Mouse (Mus musculus) kidney, postnatal 0 days (tissue): ENCODE data around the gene Cd81. TPM values are rescaled to one million over a fixed set of nuclear protein-coding genes. Genes with fewer than 3 reads are reported as not detected.

Source experiments
- ATAC-seq: fragments of 200-750 bp; cut with Nextera tagmentation; replicated peaks from 2 replicates; pipeline ENCODE4 v1.8.0; 2017; ENCODE audit warnings: low read depth, moderate number of reproducible peaks, moderate TSS enrichment, moderate library complexity; ENCODE audit not compliant: low FRiP score
- DNase-seq: peaks from one replicate; pipeline ENCODE4 v3.0.0-alpha.2; 2016; ENCODE audit warnings: low spot score
- H3K27ac ChIP-seq: fragments of 300-500 bp; sonication (generic); 2 replicates; pipeline ENCODE4 v1.5.1; 2014; ENCODE audit warnings: mild to moderate bottlenecking
- H3K27me3 ChIP-seq: fragments of 300-500 bp; sonication (generic); 2 replicates; pipeline ENCODE4 v1.6.1; 2014; ENCODE audit warnings: low read length, mixed read lengths; ENCODE audit not compliant: insufficient read depth
- H3K36me3 ChIP-seq: fragments of 300-500 bp; sonication (generic); 2 replicates; pipeline ENCODE4 v1.6.1; 2014; ENCODE audit warnings: low read length, mixed read lengths; ENCODE audit not compliant: insufficient read depth
- H3K4me1 ChIP-seq: fragments of 300-500 bp; sonication (generic); replicated peaks from 2 replicates; pipeline ENCODE4 v1.6.1; 2014; ENCODE audit warnings: antibody characterized with exemption, low read length, mixed read lengths; ENCODE audit not compliant: insufficient read depth
- H3K4me2 ChIP-seq: fragments of 300-500 bp; sonication (generic); 2 replicates; pipeline ENCODE4 v1.6.1; 2014; ENCODE audit warnings: mild to moderate bottlenecking, low read length, moderate library complexity, mixed read lengths
- H3K4me3 ChIP-seq: fragments of 300-500 bp; sonication (generic); replicated peaks from 2 replicates; pipeline ENCODE4 v1.5.1; 2014; ENCODE audit warnings: low read depth, low read length
- H3K9ac ChIP-seq: fragments of 300-500 bp; sonication (generic); 2 replicates; pipeline ENCODE4 v1.6.1; 2014; ENCODE audit warnings: low read depth, low read length
- H3K9me3 ChIP-seq: fragments of 300-500 bp; sonication (generic); replicated peaks from 2 replicates; pipeline ENCODE4 v1.6.1; 2016; ENCODE audit warnings: low read length, inconsistent platforms, mixed read lengths
- CTCF ChIP-seq: IDR thresholded peaks from 2 replicates; pipeline ENCODE4 v1.5.1; 2016; ENCODE audit warnings: antibody characterized with exemption, low read depth, mild to moderate bottlenecking, moderate library complexity
- WGBS: fragments of 180-500 bp; shearing (Covaris S2); extraction: QIAGEN DNeasy Blood & Tissue Kit; methylation state at CpG from one replicate; pipeline ENCODE4 v1.1.7; 2014; 5-methylcytosine and 5-hydroxymethylcytosine counted together
- polyA plus RNA-seq: library from polyadenylated mRNA; unstranded; fragments of >200 nt; fragmentation: Nextera tagmentation; extraction: Ambion mirVana; gene quantifications from 2 replicates; pipeline ENCODE4 v1.2.1, GENCODE M21; 2015

Gene Cd81
- polyA plus RNA-seq, 1 experiment from 2014 or later = 621 TPM

DNA sequence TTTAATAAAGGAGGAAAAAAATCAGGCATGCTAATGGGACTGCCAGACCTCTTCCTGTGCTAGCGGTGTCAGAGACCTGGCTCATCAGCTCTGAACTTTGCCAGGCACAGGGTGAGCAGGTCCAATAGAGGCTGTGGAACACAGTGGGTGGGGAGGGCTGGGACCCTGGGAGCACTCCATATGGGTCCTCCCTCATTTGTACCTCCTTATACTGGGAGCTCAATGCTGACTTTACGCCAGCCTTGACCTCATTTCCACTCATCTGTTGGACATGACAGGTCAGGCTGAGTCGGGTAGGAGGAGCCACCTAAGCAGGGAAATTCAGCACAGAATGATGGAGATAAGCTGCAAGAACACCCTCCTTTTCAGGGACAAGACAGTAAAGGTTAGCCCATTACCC lies 15.4 kb downstream of the Cd81 start:
- peak overlapping the region; percentile 86 for H3K27ac ChIP-seq
- no peak overlapping the region for H3K4me3 ChIP-seq
- no peak overlapping the region for H3K9ac ChIP-seq
- H3K9me3 ChIP-seq = no peaks in the 10 kb centered on the region
- 71% methylated on average over 3 of the region's 3 CpGs for WGBS
- no peaks in the 10 kb centered on the region for H3K27me3 ChIP-seq
- ATAC-seq (no peak), DNase-seq (no peak)
- H3K36me3 ChIP-seq = peaks cover 50% of the 10 kb centered on the region
- H3K4me1 ChIP-seq = peaks cover 12% of the 10 kb centered on the region
- peak overlapping the region; percentile 43; the same call in 1 of the 2 replicates for H3K4me2 ChIP-seq
- TF ChIP-seq CTCF = no peak

GRCm38 (mm10) chr7:143068316-143068881 lies 15.9 kb downstream of the Cd81 start:
- Histone ChIP-seq H3K9me3 (no peaks in the 10 kb centered on the region), H3K4me2 (peak overlapping the region; percentile 43), H3K36me3 (peaks cover 45% of the 10 kb centered on the region), H3K4me3 (no peak overlapping the region), H3K4me1 (peaks cover 12% of the 10 kb centered on the region), H3K9ac (peak overlapping the region; percentile 2; the same call in 1 of the 2 replicates), H3K27me3 (no peaks in the 10 kb centered on the region), H3K27ac (peak overlapping the region; percentile 86)
- DNase-seq (no peak), ATAC-seq (no peak)
- 48% methylated on average over 13 of the region's 13 CpGs for WGBS
- TF ChIP-seq CTCF = no peak

DNA sequence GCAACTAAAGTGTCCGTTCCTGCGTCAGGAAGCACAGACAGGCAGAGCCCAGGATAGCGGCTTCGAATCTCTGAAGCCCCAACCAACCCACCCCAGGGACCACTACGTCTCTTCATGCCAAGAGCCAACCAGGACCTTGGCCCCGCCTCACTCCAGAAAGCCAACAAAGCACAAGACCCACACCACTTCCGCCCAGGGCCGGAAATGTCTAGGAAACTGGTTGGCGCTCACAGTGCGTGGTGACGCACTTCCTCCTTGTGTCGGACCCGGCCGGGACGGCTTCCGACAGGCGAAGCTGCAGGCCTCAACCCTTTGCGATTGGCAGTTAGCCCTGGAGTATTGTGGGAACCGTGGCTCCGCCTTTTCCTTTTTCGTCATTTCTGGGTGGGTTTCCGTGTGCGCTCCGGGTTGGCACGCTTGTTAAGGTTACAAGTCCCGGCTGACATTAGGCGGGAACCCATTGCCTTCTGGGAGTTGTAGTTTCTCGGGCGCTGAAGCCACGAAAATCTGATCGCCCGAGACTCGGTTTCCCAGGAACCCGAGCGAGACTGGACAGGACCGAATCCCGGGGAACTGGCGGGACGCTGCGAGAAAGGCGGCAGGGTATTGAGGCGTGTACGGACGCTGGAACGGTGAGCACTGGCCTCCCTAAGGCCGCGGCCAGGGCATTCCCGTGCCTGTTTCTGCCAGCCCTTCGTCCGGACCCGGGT lies 16.5 kb downstream of the Cd81 start, which contains the start of gene Tssc4:
Tssc4 (plus strand) TSS at position 368 of the 710 bp plus-strand sequence.
- Histone ChIP-seq H3K4me3 (peak within 1 kb of the TSS; percentile 57), H3K4me1 (peaks cover 12% of the 10 kb centered on the region), H3K9me3 (no peaks in the 10 kb centered on the region), H3K9ac (peak within 1 kb of the TSS; percentile 74), H3K4me2 (peak within 1 kb of the TSS; percentile 89), H3K27me3 (no peaks in the 10 kb centered on the region), H3K36me3 (peaks cover 39% of the 10 kb centered on the region), H3K27ac (peak within 1 kb of the TSS; percentile 86)
- DNase-seq (peak; percentile 99), ATAC-seq (peak; percentile 96)
- WGBS = 0% methylated on average over 51 of the region's 51 CpGs
- no peak for TF ChIP-seq CTCF

DNA sequence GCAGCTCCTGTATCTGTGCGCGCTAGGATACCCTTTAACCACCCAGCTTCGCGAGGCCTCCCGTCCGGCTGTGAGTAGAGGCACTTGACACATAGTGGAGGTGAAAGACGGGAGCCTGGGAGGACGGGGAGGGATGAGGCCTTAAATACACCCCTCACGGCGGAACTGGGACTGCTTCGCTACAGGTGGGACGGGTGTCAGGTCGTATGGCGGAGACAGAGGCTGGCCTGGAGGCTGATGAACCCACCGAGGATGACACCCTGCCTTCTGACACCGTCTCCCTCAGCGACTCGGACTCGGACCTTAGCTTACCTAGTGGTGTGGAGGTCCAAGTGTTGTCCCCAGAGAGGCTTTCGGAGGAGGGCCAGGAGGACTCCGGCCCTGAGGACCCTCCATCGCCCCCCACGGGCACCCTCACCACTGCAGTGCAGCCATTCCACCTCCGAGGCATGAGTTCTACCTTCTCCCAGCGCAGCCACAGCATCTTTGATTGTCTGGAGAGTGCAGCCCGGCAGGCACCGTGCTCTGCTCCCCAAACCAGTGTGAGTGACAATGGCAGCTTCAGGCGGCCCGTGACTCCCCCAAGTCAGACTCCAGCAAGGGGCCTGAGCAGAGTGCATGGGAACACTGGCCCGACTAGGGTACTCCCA lies 17.3 kb downstream of the Cd81 start:
- H3K4me3 ChIP-seq = peak overlapping the region; percentile 57
- peaks cover 31% of the 10 kb centered on the region for H3K36me3 ChIP-seq
- peak overlapping the region; percentile 74 for H3K9ac ChIP-seq
- no peak for ATAC-seq
- TF ChIP-seq CTCF = no peak
- peak; percentile 43 for DNase-seq
- H3K4me2 ChIP-seq = peak overlapping the region; percentile 89
- WGBS = 8% methylated on average over 30 of the region's 30 CpGs
- no peaks in the 10 kb centered on the region for H3K9me3 ChIP-seq
- H3K4me1 ChIP-seq = peaks cover 12% of the 10 kb centered on the region
- H3K27ac ChIP-seq = peak overlapping the region; percentile 86
- H3K27me3 ChIP-seq = no peaks in the 10 kb centered on the region

DNA sequence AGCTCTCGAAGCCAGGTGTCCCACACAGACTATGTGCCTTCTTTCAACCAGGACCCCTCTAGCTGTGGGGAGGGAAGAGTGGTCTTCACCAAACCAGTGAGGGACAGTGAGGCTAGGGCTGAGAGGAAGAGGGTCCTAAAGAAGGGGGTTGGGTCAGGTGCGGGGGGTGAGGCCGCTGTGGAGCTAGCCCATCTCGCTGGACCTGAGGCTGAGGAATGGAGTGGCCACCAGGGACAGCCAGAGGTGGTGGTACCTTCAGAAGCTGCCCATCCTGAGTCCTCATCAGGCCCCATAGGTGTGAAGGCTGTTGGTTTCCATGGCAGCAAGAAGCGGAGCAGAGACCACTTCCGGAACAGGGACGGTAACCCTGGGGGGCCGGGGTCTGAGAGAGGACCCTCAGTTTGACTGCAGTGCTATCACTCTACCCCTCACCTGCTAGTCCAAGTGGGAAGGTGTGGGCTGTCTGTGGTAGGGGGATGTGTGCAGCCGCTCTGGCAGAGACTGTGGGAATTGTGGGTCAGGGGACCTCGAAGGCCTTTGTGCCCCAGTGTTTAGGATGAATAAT lies 18.0 kb downstream of the Cd81 start:
- TF ChIP-seq CTCF = no peak

GRCm38 (mm10) chr7:143072605-143073004 lies 20.1 kb downstream of the Cd81 start:
- WGBS = 85% methylated on average over 5 of the region's 5 CpGs
- Histone ChIP-seq H3K27me3 (no peaks in the 10 kb centered on the region), H3K27ac (no peak overlapping the region), H3K4me1 (peaks cover 12% of the 10 kb centered on the region), H3K9me3 (no peaks in the 10 kb centered on the region), H3K36me3 (0 out of 2 replicates have a peak, but pooled peaks cover 4% of the 10 kb centered on the region), H3K4me3 (no peak overlapping the region), H3K4me2 (no peak overlapping the region), H3K9ac (no peak overlapping the region)
- DNase-seq (no peak), ATAC-seq (no peak)
- no peak for TF ChIP-seq CTCF

More for the DNA sequence above, 18.0 kb downstream of the Cd81 start:
- H3K4me1 ChIP-seq = peaks cover 12% of the 10 kb centered on the region
- no peak for ATAC-seq
- no peak overlapping the region for H3K27ac ChIP-seq
- no peaks in the 10 kb centered on the region for H3K27me3 ChIP-seq
- H3K4me2 ChIP-seq = peak overlapping the region; percentile 89
- 85% methylated on average over 10 of the region's 10 CpGs for WGBS
- DNase-seq = no peak
- no peaks in the 10 kb centered on the region for H3K9me3 ChIP-seq
- peaks cover 24% of the 10 kb centered on the region for H3K36me3 ChIP-seq
- peak overlapping the region; percentile 74 for H3K9ac ChIP-seq
- peak overlapping the region; percentile 57 for H3K4me3 ChIP-seq
